9 mouse cellular contexts compared by ENCODE assay signal in genomic region chr5:113789075-113789788, GRCm38 (mm10). TPM values are rescaled to one million over a fixed set of nuclear protein-coding genes. Genes with fewer than 3 reads are reported as not detected.
DNase-seq lines count a peak whose midpoint lies in the region; ATAC-seq lines count a peak whose summit lies in the region.
"Had no signal": no experiment of that assay in that cellular context is flagged by ENCODE, and none has a peak within 500 bp of the region (broad histone marks: within the 10 kb centered on the region; RNA-seq: fewer than 3 reads in every experiment).

No protein-coding gene starts in this region.

- WGBS in hindbrain, embryonic 12.5 days, result 42% methylated on average over 7 of the region's 7 CpGs
- 35% methylated on average over 7 of the region's 7 CpGs for WGBS in hindbrain, embryonic 13.5 days
- 15% methylated on average over 7 of the region's 7 CpGs for WGBS in neural tube, embryonic 11.5 days

- no peak overlapping the region for H3K4me2 ChIP-seq in hindbrain, embryonic 12.5 days (replicated peaks)
- no peak overlapping the region for H3K4me2 ChIP-seq in hindbrain, embryonic 13.5 days
- no peak overlapping the region for H3K4me2 ChIP-seq in neural tube, embryonic 11.5 days (ENCODE audit: low read depth)
- H3K4me2 ChIP-seq: liver, embryonic 13.5 days had no signal

- H3K4me1 ChIP-seq in hindbrain, embryonic 12.5 days, result peaks cover 16% of the 10 kb centered on the region
- H3K4me1 ChIP-seq in hindbrain, embryonic 13.5 days (replicated peaks), result peaks cover 12% of the 10 kb centered on the region
- H3K4me1 ChIP-seq in neural tube, embryonic 11.5 days (ENCODE audit: control insufficient read depth, insufficient read depth, low read length), result peaks cover 7% of the 10 kb centered on the region; the same call in 1 of the 2 replicates

- no peaks in the 10 kb centered on the region; the same call in 1 of the 2 replicates for H3K27me3 ChIP-seq in hindbrain, embryonic 12.5 days
- H3K27me3 ChIP-seq in hindbrain, embryonic 13.5 days, result peaks cover 13% of the 10 kb centered on the region
- no peaks in the 10 kb centered on the region for H3K27me3 ChIP-seq in neural tube, embryonic 11.5 days (ENCODE audit: control insufficient read depth, insufficient read depth, low read length)

- H3K9ac ChIP-seq in hindbrain, embryonic 12.5 days, result peak overlapping the region; percentile 45; the same call in 1 of the 2 replicates
- H3K9ac ChIP-seq in hindbrain, embryonic 13.5 days, result no peak overlapping the region
- no peak overlapping the region for H3K9ac ChIP-seq in neural tube, embryonic 11.5 days (ENCODE audit: low read length)
- H3K9ac ChIP-seq: liver, embryonic 13.5 days had no signal

- no peaks in the 10 kb centered on the region for H3K36me3 ChIP-seq in hindbrain, embryonic 12.5 days
- H3K36me3 ChIP-seq in hindbrain, embryonic 13.5 days, result no peaks in the 10 kb centered on the region
- no peaks in the 10 kb centered on the region for H3K36me3 ChIP-seq in neural tube, embryonic 11.5 days (ENCODE audit: control insufficient read depth, insufficient read depth, low read length)
- H3K36me3 ChIP-seq: G1E; liver, embryonic 13.5 days had no signal

- no peak overlapping the region for H3K27ac ChIP-seq in hindbrain, embryonic 12.5 days
- no peak overlapping the region for H3K27ac ChIP-seq in hindbrain, embryonic 13.5 days
- H3K27ac ChIP-seq in neural tube, embryonic 11.5 days (ENCODE audit: low read depth, low read length), result no peak overlapping the region
- H3K27ac ChIP-seq: liver, embryonic 13.5 days had no signal

- H3K9me3 ChIP-seq in hindbrain, embryonic 12.5 days (replicated peaks), result no peaks in the 10 kb centered on the region
- H3K9me3 ChIP-seq in hindbrain, embryonic 13.5 days, result no peaks in the 10 kb centered on the region
- no peaks in the 10 kb centered on the region for H3K9me3 ChIP-seq in neural tube, embryonic 11.5 days (ENCODE audit: control insufficient read depth, low read length)
- H3K9me3 ChIP-seq: G1E; liver, embryonic 13.5 days had no signal

- ATAC-seq in hindbrain, embryonic 12.5 days (ENCODE audit: low FRiP score), result no peak
- ATAC-seq in hindbrain, embryonic 13.5 days (ENCODE audit: low FRiP score), result no peak
- ATAC-seq in neural tube, embryonic 11.5 days (ENCODE audit: insufficient read depth, low FRiP score, low TSS enrichment), result no peak
- ATAC-seq in CD4-positive, CD25-positive, alpha-beta regulatory T cell, adult 4 months, result no peak

- no peak overlapping the region for H3K4me3 ChIP-seq in hindbrain, embryonic 12.5 days
- no peak overlapping the region for H3K4me3 ChIP-seq in hindbrain, embryonic 13.5 days
- H3K4me3 ChIP-seq in neural tube, embryonic 11.5 days (ENCODE audit: low read depth, low read length), result no peak overlapping the region
- H3K4me3 ChIP-seq: liver, embryonic 13.5 days had no signal

- peak; percentile 82 for DNase-seq in forelimb bud, embryonic 11.5 days (ENCODE audit: low read depth, low spot score)
- peak; percentile 88 for DNase-seq in kidney, postnatal 10 days
- peak; percentile 39 for DNase-seq in neural tube, embryonic 11.5 days (ENCODE audit: low spot score)
- DNase-seq in cerebellum, adult 9-11 months, result no peak
- DNase-seq: liver, embryonic 13.5 days had no signal

RNA-seq across cellular contexts. Expression of gene Tmem119, which starts 11.1 kb away (rescaled TPM):
- polyA plus RNA-seq in hindbrain, embryonic 12.5 days (2016; fragmentation: Nextera tagmentation; extraction: Ambion mirVana), result 41.0 and 44.1 TPM in 2 replicates
- polyA plus RNA-seq in hindbrain, embryonic 13.5 days (2015; fragmentation: Nextera tagmentation; extraction: Ambion mirVana), result 8.7 and 10.4 TPM in 2 replicates
- polyA plus RNA-seq in neural tube, embryonic 11.5 days (2014; fragmentation: Nextera tagmentation; extraction: Ambion mirVana), result 29.3 and 36.5 TPM in 2 replicates
- polyA plus RNA-seq in CD4-positive, CD25-positive, alpha-beta regulatory T cell, adult 4 months (2017; shearing (Covaris generic)), result not detected

RNA-seq across cellular contexts. Expression of gene Iscu, which starts 16.7 kb away (rescaled TPM):
- 101 and 106 TPM in 2 replicates for polyA plus RNA-seq in hindbrain, embryonic 12.5 days (2016; fragmentation: Nextera tagmentation; extraction: Ambion mirVana)
- 91.5 and 93.4 TPM in 2 replicates for polyA plus RNA-seq in hindbrain, embryonic 13.5 days (2015; fragmentation: Nextera tagmentation; extraction: Ambion mirVana)
- 101 and 107 TPM in 2 replicates for polyA plus RNA-seq in neural tube, embryonic 11.5 days (2014; fragmentation: Nextera tagmentation; extraction: Ambion mirVana)
- 10 to 100 TPM in 1 of 2 experiments, 1 to 10 TPM in 1; 7.1 to 10.8 TPM for polyA plus RNA-seq in CD4-positive, CD25-positive, alpha-beta regulatory T cell, adult 4 months (2017; shearing (Covaris generic))

RNA-seq across cellular contexts. Expression of gene Sart3, which starts 16.9 kb away (rescaled TPM):
- 71.9 and 80.6 TPM in 2 replicates for polyA plus RNA-seq in hindbrain, embryonic 12.5 days (2016; fragmentation: Nextera tagmentation; extraction: Ambion mirVana)
- 44.0 and 46.0 TPM in 2 replicates for polyA plus RNA-seq in hindbrain, embryonic 13.5 days (2015; fragmentation: Nextera tagmentation; extraction: Ambion mirVana)
- 59.4 and 59.9 TPM in 2 replicates for polyA plus RNA-seq in neural tube, embryonic 11.5 days (2014; fragmentation: Nextera tagmentation; extraction: Ambion mirVana)
- 10 to 100 TPM; 13.6 to 15.4 TPM for polyA plus RNA-seq in CD4-positive, CD25-positive, alpha-beta regulatory T cell, adult 4 months (2017; shearing (Covaris generic))

RNA-seq across cellular contexts. Expression of gene Selplg, which starts 43.2 kb away (rescaled TPM):
- 1.3 and 2.3 TPM in 2 replicates for polyA plus RNA-seq in hindbrain, embryonic 12.5 days (2016; fragmentation: Nextera tagmentation; extraction: Ambion mirVana)
- 1.7 and 1.9 TPM in 2 replicates for polyA plus RNA-seq in hindbrain, embryonic 13.5 days (2015; fragmentation: Nextera tagmentation; extraction: Ambion mirVana)
- 1.7 and 2.8 TPM in 2 replicates for polyA plus RNA-seq in neural tube, embryonic 11.5 days (2014; fragmentation: Nextera tagmentation; extraction: Ambion mirVana)
- 100 to 1,000 TPM; 473 to 498 TPM for polyA plus RNA-seq in CD4-positive, CD25-positive, alpha-beta regulatory T cell, adult 4 months (2017; shearing (Covaris generic))

RNA-seq across cellular contexts. Expression of gene Ficd, which starts 53.6 kb away (rescaled TPM):
- 7.6 and 7.8 TPM in 2 replicates for polyA plus RNA-seq in hindbrain, embryonic 12.5 days (2016; fragmentation: Nextera tagmentation; extraction: Ambion mirVana)
- 8.0 and 8.2 TPM in 2 replicates for polyA plus RNA-seq in hindbrain, embryonic 13.5 days (2015; fragmentation: Nextera tagmentation; extraction: Ambion mirVana)
- polyA plus RNA-seq in neural tube, embryonic 11.5 days (2014; fragmentation: Nextera tagmentation; extraction: Ambion mirVana), result 3.7 and 4.7 TPM in 2 replicates
- polyA plus RNA-seq in CD4-positive, CD25-positive, alpha-beta regulatory T cell, adult 4 months (2017; shearing (Covaris generic)), result 1 to 10 TPM; 3.9 to 8.6 TPM
